Mouse (Mus musculus): Measurements from ENCODE around the gene Txndc11. TPM values are rescaled to one million over a fixed set of nuclear protein-coding genes. Genes with fewer than 3 reads are reported as not detected.

Gene Txndc11
- 25.9 and 27.0 TPM in 2 replicates for polyA plus RNA-seq (2015; fragmentation: Nextera tagmentation; extraction: Ambion mirVana)

- Histone ChIP-seq H3K4me2 (peak within 1 kb of the TSS; percentile 76), H3K9ac (peak within 1 kb of the TSS; percentile 99), H3K27me3 (replicated peaks) (no peaks in the 10 kb centered on the region), H3K9me3 (no peaks in the 10 kb centered on the region), H3K4me1 (peaks cover 37% of the 10 kb centered on the region), H3K4me3 (peak within 1 kb of the TSS; percentile 99), H3K27ac (replicated peaks) (peak within 1 kb of the TSS; percentile 97), H3K36me3 (peaks cover 48% of the 10 kb centered on the region)
- under 1% methylated on average over 80 of the region's 80 CpGs for WGBS
- ATAC-seq (ENCODE audit: extremely low read depth, insufficient number of reproducible peaks, low FRiP score, low TSS enrichment), result peak; percentile 99
These were observed at the start of gene Txndc11 for GRCm38 (mm10) chr16:11134348-11135344. Gene Txndc11, minus strand, starts transcription at chr16:11134650.

DNA sequence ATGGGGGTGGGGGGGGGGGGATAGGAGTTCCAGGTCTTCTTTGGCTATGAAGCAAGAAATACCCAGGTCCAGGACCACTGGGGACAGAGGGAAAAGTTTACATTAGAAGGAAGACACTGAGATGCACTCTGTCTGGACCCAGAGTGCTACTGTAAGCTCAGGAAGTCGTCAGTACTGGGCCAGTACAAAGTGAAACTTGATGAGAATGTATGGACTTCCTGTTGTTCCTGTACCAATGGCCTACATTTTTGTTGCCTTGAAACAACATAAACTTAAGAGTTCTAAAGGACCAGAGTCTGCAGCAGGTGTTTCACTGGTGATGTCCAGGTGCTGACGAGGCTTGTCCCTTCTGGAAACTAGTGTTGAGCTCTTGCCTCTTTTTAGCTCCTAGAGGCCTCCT is 43.0 kb upstream of the Txndc11 start:
- Histone ChIP-seq H3K4me2 (peak overlapping the region; percentile 88), H3K27me3 (replicated peaks) (no peaks in the 10 kb centered on the region), H3K9me3 (no peaks in the 10 kb centered on the region), H3K36me3 (no peaks in the 10 kb centered on the region), H3K4me3 (no peak overlapping the region), H3K27ac (replicated peaks) (no peak overlapping the region), H3K9ac (no peak overlapping the region), H3K4me1 (peaks cover 26% of the 10 kb centered on the region)
- ATAC-seq (ENCODE audit: extremely low read depth, insufficient number of reproducible peaks, low FRiP score, low TSS enrichment), result no peak
- WGBS, result 64% methylated on average over 2 of the region's 2 CpGs

DNA sequence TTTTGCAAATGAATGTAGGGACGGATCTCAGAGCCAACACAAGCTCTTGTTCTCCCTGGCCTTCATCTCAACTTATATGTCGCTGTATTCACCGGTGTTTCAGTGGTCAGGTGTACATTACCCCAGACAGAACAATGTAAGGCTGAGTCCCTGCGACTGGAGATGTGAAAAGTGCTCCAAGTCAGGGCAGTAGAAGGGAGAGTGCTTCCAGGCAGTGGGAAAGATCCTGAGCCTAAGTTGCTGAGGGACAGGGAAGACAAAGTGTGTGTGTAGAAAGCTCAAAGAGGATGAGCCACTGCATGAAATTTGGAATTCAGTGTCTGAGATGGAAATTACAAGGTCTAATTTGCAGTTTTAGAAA is 42.4 kb upstream of the Txndc11 start:
- 5% methylated on average over 4 of the region's 4 CpGs for WGBS
- H3K4me1 ChIP-seq, result peaks cover 30% of the 10 kb centered on the region
- ATAC-seq (ENCODE audit: extremely low read depth, insufficient number of reproducible peaks, low FRiP score, low TSS enrichment), result no peak

GRCm38 (mm10) chr16:11176208-11176883 is 41.9 kb upstream of the Txndc11 start, which contains the start of gene Zc3h7a:
Gene Zc3h7a, minus strand, starts transcription at chr16:11176393.
- H3K27me3 ChIP-seq (replicated peaks), result no peaks in the 10 kb centered on the region
- H3K4me2 ChIP-seq, result peak within 1 kb of the TSS; percentile 88
- H3K27ac ChIP-seq (replicated peaks), result peak within 1 kb of the TSS; percentile 88
- H3K9me3 ChIP-seq, result no peaks in the 10 kb centered on the region
- peaks cover 35% of the 10 kb centered on the region for H3K4me1 ChIP-seq
- peak within 1 kb of the TSS; percentile 96 for H3K4me3 ChIP-seq
- no peaks in the 10 kb centered on the region for H3K36me3 ChIP-seq
- H3K9ac ChIP-seq, result peak within 1 kb of the TSS; percentile 96
- under 1% methylated on average over 57 of the region's 57 CpGs for WGBS
- peak; percentile 83 for ATAC-seq (ENCODE audit: extremely low read depth, insufficient number of reproducible peaks, low FRiP score, low TSS enrichment)

More for the DNA sequence above, 42.4 kb upstream of the Txndc11 start:
- no peaks in the 10 kb centered on the region for H3K9me3 ChIP-seq
- peak overlapping the region; percentile 96 for H3K9ac ChIP-seq
- H3K36me3 ChIP-seq, result no peaks in the 10 kb centered on the region
- no peaks in the 10 kb centered on the region for H3K27me3 ChIP-seq (replicated peaks)
- peak overlapping the region; percentile 88 for H3K27ac ChIP-seq (replicated peaks)
- H3K4me2 ChIP-seq, result peak overlapping the region; percentile 88
- H3K4me3 ChIP-seq, result peak overlapping the region; percentile 96

GRCm38 (mm10) chr16:11175489-11176207 is 41.2 kb upstream of the Txndc11 start:
- ATAC-seq (ENCODE audit: extremely low read depth, insufficient number of reproducible peaks, low FRiP score, low TSS enrichment), result peak; percentile 27
- Histone ChIP-seq H3K4me2 (peak overlapping the region; percentile 88), H3K4me1 (peaks cover 37% of the 10 kb centered on the region), H3K9ac (peak overlapping the region; percentile 96), H3K9me3 (no peaks in the 10 kb centered on the region), H3K27ac (replicated peaks) (peak overlapping the region; percentile 88), H3K27me3 (replicated peaks) (no peaks in the 10 kb centered on the region), H3K4me3 (peak overlapping the region; percentile 96), H3K36me3 (no peaks in the 10 kb centered on the region)
- under 1% methylated on average over 72 of the region's 72 CpGs for WGBS

DNA sequence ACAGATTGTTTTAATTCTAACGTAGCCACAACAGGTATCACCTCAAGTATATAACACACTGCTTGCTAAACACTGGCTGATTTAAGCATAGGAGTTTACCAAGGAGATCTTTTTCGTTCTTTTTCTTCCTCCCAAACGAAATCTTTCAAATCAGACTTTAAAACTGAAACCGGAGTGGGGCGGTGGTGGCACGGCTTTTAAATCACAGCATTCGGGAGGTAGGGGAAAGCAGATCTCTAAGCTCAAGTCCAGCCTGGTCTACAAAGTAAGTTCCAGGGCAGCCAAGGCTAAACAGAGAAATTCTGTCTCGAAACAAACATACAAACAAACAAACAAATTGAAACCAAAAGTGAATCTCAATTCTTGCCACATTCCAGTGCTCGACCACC is 40.6 kb upstream of the Txndc11 start:
- peak overlapping the region; percentile 88 for H3K27ac ChIP-seq (replicated peaks)
- H3K4me1 ChIP-seq, result peaks cover 37% of the 10 kb centered on the region
- WGBS, result 8% methylated on average over 9 of the region's 9 CpGs
- peak overlapping the region; percentile 96 for H3K9ac ChIP-seq
- ATAC-seq (ENCODE audit: extremely low read depth, insufficient number of reproducible peaks, low FRiP score, low TSS enrichment), result no peak
- H3K9me3 ChIP-seq, result no peaks in the 10 kb centered on the region
- no peaks in the 10 kb centered on the region for H3K36me3 ChIP-seq
- H3K27me3 ChIP-seq (replicated peaks), result no peaks in the 10 kb centered on the region
- peak overlapping the region; percentile 88 for H3K4me2 ChIP-seq
- peak overlapping the region; percentile 96 for H3K4me3 ChIP-seq

- Histone ChIP-seq H3K27ac (replicated peaks) (peak overlapping the region; percentile 88), H3K27me3 (replicated peaks) (no peaks in the 10 kb centered on the region), H3K9me3 (no peaks in the 10 kb centered on the region), H3K4me1 (peaks cover 37% of the 10 kb centered on the region), H3K9ac (peak overlapping the region; percentile 96), H3K4me3 (peak overlapping the region; percentile 96), H3K4me2 (peak overlapping the region; percentile 88), H3K36me3 (no peaks in the 10 kb centered on the region)
- WGBS, result 12% methylated on average over 10 of the region's 10 CpGs
- ATAC-seq (ENCODE audit: extremely low read depth, insufficient number of reproducible peaks, low FRiP score, low TSS enrichment), result no peak
These were observed 40.2 kb upstream of the Txndc11 start for GRCm38 (mm10) chr16:11174671-11175081.

DNA sequence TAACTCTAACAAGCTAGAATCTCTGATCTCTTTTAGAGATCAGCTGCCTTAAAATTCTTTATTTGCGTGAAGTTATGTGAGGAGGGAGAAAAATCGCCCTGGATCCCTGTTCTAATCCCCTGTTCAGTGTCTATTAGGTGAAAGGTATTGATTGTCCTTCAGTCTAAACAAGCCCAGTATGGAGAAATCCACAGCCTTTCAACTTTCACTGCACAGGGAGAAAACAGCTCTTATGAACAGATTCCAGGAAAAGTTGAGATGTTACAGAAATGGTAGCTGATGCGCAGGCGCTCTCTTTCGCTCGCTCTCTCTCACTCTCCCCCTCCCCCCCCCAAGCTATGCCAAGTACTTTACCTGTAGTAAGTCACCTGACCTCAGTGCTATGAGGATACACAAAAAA is 37.2 kb upstream of the Txndc11 start:
- Histone ChIP-seq H3K9ac (no peak overlapping the region), H3K27ac (replicated peaks) (no peak overlapping the region), H3K36me3 (no peaks in the 10 kb centered on the region), H3K4me1 (peaks cover 37% of the 10 kb centered on the region), H3K4me2 (no peak overlapping the region), H3K27me3 (replicated peaks) (no peaks in the 10 kb centered on the region), H3K9me3 (no peaks in the 10 kb centered on the region), H3K4me3 (no peak overlapping the region)
- 89% methylated on average over 6 of the region's 6 CpGs for WGBS
- no peak for ATAC-seq (ENCODE audit: extremely low read depth, insufficient number of reproducible peaks, low FRiP score, low TSS enrichment)

DNA sequence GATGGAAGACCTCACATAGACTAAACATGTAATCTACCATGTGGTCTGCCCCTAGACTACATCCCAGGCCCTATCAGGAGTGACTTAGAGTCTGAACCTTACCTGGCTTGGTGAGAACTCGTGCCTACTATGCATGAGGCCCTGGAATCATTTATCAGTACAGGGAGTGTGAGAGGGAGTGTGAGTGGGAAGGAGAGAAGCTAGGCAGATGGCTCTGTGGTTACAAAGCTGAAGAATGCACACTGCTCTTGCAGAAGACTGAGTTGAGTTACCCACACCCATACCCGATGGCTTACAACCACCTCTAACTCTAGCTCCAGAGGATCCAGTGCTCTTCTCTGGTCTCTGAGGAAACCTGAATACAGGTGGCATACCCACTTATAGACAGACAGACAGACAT is 32.0 kb upstream of the Txndc11 start:
- 71% methylated on average over 2 of the region's 2 CpGs for WGBS
- Histone ChIP-seq H3K9me3 (no peaks in the 10 kb centered on the region), H3K9ac (no peak overlapping the region), H3K36me3 (peaks cover 25% of the 10 kb centered on the region), H3K27me3 (replicated peaks) (no peaks in the 10 kb centered on the region), H3K4me2 (no peak overlapping the region), H3K27ac (replicated peaks) (no peak overlapping the region), H3K4me3 (no peak overlapping the region), H3K4me1 (peaks cover 13% of the 10 kb centered on the region)
- ATAC-seq (ENCODE audit: extremely low read depth, insufficient number of reproducible peaks, low FRiP score, low TSS enrichment), result no peak

GRCm38 (mm10) chr16:11164695-11165255 is 30.3 kb upstream of the Txndc11 start:
- no peak overlapping the region for H3K9ac ChIP-seq
- 61% methylated on average over 3 of the region's 3 CpGs for WGBS
- peaks cover 11% of the 10 kb centered on the region for H3K4me1 ChIP-seq
- H3K27ac ChIP-seq (replicated peaks), result no peak overlapping the region
- H3K9me3 ChIP-seq, result no peaks in the 10 kb centered on the region
- no peak overlapping the region for H3K4me2 ChIP-seq
- H3K36me3 ChIP-seq, result peaks cover 38% of the 10 kb centered on the region
- H3K27me3 ChIP-seq (replicated peaks), result no peaks in the 10 kb centered on the region
- ATAC-seq (ENCODE audit: extremely low read depth, insufficient number of reproducible peaks, low FRiP score, low TSS enrichment), result no peak
- H3K4me3 ChIP-seq, result no peak overlapping the region

All from heart, embryonic 13.5 days (tissue).